Mouse (Mus musculus) MEL-GATA-1-ER (cell line): ENCODE results near the gene Sorcs2.

Source experiments
- DNase-seq: peaks from one replicate; pipeline ENCODE4 v3.0.0-alpha.2; 2012; ENCODE audit warnings: low read depth; ENCODE audit errors: extremely low read depth

Sorcs2 gene

DNA sequence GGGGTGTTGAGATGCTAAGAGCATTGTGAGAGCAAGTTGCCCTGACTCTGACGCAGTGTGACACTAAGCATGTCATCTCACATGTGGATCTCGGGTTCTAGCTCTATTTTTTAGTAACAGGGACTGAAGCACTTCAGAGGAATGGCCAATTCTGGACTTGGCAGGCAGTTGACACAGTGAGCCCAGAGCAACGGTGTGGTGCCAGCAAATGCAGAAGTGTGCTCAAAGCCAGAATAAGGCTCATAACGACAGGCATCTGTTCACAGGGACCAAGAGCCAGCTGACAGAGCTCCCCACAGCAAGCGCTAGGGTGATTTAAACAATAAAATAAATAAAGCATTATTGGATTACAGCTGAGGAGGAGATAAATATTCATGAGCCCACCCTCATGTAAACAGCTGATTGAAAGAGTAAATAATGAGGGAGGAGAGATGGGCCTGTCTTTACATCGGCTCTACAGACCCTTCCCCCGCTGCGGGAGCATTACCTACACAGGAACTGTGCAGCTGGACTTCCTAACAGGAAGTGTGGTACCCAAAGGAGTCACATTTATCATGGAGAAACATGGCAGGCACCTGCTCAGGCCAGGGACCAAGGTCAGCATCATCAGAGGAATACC is 267.4 kb downstream of the Sorcs2 start:
- no peak for DNase-seq

GRCm38 (mm10) chr5:36129661-36130060 is 268.3 kb downstream of the Sorcs2 start:
- DNase-seq: no peak

GRCm38 (mm10) chr5:36128513-36128912 is 269.4 kb downstream of the Sorcs2 start:
- no peak for DNase-seq

DNA sequence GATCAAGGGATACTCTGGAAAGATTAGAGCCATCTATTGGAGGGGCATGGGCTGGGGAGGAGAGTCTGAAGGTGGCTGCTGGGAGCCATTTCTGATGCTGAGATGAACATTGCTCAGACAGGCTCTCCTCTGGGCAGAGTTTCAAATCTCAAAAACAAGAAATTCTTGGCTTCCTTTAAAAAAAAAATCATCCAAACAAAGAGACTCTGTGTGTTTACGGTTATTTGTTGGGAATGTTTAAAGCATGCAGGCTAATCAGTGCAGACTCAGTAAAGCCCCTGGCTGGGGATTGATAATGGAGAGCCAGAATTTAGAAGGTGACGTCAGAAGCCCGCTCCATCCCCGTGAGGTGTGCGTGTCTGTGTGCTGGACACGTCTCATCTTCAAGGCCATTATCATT is 272.9 kb downstream of the Sorcs2 start:
- DNase-seq: no peak

DNA sequence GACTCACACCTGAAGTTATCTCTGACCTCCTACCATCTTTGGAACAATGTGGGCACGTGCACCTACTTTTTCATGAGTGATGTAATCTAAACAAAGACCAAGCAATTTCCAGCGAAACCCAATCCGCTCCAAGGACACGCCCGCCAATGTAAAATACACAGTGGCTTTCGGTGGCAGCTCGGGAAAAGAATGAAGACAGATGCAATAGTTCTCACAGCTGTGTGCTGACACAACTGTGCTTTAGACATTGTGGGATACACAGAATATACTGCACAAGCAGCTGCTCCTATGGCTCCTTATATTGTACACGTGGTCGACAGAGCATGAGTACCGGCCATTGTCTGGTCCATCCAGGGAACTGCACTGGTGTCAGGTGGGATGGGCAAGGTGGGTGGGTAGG is 275.0 kb downstream of the Sorcs2 start:
- DNase-seq: no peak

GRCm38 (mm10) chr5:36120931-36121341 is 277.0 kb downstream of the Sorcs2 start:
- no peak for DNase-seq

DNA sequence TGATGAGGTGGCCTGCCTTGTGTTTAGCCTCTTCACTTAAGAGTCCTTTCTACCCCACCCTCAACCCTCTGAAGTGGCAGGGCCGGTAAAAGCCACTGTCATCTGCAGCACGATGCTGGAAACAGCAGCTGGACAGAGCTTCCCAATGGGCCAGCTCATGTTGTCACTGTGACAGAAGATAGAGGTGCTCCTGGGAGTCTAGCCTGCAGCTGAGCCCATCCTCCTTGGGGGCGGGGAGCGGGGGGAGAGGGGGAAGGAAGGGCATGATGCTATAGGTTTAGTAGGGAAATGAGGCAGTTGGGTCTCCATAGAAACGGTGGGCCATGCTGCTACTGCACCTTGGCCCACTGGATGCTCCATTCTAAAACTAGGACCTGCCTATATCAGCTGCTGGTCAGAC is 279.9 kb downstream of the Sorcs2 start:
- no peak for DNase-seq

DNA sequence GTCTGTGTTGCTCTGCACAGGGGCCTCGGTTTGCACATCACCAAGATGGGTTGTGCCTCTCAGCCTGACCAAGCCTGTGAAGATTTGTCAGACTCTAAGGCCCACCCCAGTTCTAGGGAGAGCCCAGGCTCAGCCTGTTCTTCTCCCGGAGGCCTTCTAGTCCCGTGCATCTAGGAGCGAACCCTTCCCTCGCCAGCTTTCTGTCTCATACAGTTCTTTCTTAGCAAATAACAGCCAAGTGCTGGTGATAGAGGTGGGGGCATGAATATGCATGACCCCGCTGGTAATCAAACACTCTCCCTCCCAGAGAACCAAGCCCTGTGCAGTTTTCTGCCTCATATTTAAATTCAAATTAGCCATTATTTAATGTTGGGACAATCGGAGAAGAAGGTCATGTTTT is 282.4 kb downstream of the Sorcs2 start:
- DNase-seq: no peak

DNA sequence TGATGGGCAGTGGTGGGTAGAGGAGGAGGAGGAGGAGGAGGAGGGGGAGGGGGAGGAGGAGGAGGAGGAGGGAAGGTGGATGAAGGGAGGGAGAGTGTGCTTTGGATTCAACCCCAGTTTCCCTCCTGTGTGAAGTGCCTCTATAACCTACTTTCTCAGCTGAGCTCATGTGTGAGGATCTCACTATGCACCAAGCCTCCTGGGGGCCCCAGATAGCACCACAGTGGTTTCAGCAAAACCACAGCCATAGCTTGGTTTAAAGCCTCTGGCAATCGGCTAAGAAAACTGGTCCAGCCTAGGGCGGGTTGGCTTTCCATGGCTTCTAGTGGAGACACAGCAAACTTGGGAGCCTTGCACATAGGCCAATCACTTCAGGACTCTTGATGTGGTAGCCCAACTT is 284.2 kb downstream of the Sorcs2 start:
- DNase-seq: no peak

DNA sequence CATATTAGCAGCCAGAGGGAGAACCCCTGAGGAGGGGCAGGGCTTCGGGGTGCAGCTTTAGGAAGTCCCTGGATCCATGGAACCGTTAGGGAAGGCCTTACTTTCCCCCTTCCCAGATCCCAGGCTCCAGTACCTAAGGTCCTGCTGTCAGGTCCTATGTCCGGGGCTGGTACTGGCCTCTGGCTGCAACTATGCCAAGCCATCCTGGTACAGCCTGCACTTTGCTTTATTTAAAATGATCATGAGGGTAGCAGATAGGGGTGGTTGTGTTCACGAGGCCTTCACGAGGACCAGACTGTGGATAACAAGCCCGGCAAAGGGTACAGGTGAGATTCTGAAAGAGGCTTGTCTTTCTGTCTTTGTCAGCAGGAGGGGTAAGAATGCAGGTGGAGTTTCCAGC is 285.2 kb downstream of the Sorcs2 start:
- no peak for DNase-seq

GRCm38 (mm10) chr5:36111516-36111915 is 286.4 kb downstream of the Sorcs2 start:
- DNase-seq: no peak

GRCm38 (mm10) chr5:36108339-36108887 is 289.5 kb downstream of the Sorcs2 start:
- no peak for DNase-seq

DNA sequence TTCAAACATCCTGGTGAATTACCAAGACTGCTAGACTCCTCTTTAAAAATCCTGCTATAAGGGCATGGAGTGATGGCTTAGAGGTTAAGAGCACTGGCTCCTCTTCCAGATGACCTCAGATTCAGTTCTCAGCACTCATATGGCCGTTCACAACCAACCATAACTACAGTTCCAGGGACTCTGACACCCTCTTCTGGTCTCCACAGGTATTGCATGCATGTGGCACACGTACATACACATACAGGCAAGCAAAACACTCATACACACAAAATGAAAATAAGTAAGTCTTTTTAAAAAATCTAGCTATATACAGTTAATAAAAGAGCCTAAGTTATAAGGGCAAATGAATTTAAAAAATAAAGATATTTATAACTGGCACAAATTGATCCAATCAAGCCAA is 294.5 kb downstream of the Sorcs2 start:
- no peak for DNase-seq

- DNase-seq: no peak
Observed at GRCm38 (mm10) chr5:36101129-36101528, 296.8 kb downstream of the Sorcs2 start.

DNA sequence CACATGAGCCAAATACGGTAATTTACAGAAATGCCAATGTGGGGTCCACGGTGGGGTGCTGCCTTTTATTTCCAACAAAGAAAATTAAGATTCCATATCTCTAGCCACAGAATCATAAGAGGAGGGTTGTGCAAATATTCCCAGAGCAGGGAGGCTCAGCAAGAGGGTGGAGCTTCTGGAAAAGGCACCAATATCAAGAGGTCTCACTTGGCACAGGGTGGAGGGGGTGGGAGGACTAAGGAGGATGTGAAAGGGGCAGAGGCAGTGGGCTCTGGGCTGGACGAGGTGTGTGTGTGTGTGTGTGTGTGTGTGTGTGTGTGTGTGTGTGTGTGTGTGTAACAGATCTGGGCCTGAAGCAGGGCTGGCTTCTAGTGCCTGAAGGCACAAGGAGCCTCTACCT is 297.5 kb downstream of the Sorcs2 start:
- no peak for DNase-seq

GRCm38 (mm10) chr5:36099662-36100061 is 298.3 kb downstream of the Sorcs2 start:
- no peak for DNase-seq

- no peak for DNase-seq
Observed at GRCm38 (mm10) chr5:36096046-36096445, 301.9 kb downstream of the Sorcs2 start.

DNA sequence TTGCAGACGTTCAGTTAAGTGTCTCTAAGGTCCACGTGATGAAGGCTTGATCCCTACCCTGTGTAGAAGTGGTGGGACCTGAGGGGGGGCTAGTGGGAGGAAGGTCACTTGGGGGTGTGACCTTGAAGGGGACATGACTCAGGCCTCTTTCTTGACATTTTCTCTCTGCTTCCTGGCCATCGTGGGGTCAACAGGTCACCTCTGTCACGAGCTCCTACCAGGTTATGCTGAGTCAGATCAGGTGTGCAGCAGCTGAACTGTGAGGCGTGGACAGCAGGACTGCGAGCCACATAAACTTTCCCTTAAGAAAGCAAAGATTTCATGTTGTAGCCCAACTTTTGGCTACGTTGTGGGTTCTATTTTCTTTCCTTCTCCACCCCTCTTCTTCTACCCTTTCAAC is 307.9 kb downstream of the Sorcs2 start:
- DNase-seq: no peak

DNA sequence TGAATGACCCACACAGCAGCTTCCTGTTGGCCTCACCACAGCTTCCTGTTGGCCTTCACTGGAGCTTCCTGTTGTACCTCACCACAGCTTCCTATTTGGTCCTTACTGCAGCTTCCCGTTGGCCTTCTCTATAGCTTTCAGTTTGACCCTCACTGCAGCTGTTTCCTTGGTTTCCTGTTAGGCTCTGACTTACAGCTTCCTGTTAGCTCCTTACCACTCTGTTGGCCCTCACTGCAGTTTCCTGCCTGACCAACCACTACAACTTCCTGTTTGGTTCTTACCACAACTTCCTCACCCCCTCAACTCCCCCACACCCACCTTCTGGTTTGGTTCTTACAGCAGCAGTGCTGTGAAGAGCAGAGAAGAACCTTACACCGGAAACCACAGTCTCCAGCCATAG is 308.7 kb downstream of the Sorcs2 start:
- DNase-seq: no peak

- no peak for DNase-seq
Observed at GRCm38 (mm10) chr5:36086931-36087330, 311.0 kb downstream of the Sorcs2 start.

DNA sequence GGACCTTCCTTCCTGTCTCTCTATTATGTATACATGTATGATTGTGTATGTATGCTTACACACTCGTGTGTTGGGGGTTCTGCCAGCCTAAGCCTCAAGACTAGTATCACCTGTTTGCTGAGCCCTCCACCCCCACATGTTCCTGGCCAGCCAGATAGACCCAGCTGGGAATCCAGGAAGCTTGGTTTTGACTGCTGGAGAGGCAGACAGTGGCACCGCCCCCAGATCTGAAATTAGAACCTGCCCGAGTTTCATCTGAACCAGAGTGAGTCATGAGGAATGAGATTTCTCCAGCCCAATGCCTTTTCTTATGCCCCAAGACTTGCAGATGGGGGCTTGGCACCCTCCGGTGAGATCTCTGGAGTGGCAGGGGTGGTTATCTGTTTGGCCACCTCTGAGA is 312.3 kb downstream of the Sorcs2 start:
- no peak for DNase-seq

DNA sequence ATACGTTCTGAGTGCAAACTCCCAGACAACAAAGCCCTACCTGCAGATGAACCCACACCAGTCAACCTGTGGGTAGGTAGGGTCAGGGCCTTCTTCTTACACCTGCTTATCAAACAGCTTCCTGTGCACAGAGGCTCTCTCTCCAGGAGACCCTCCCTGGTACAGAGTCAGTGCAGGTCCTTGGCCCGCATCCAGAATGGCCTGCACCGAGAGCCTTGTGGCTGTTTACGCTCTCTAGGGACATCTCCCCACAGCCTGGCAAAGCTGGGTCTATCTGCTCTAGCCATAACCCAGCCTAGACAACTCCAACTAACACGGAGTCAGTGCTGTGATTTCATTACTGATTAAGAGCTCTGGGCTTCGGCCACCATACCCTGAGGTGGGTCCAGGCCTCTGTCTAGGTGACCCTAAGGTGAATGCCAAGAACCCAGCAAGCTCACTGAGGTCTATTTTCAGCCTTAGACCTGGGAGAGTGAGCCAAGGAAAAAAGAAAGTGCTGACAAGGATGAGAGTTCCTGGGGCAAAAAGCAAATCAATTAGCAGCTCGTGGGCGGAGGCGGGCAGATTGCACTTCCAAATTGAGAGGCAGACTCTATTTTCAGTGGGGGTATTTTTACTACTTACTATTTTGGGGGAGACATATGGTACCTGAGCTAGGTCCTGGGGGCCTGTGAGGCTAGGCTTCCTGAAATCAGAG is 313.9 kb downstream of the Sorcs2 start:
- no peak for DNase-seq

DNA sequence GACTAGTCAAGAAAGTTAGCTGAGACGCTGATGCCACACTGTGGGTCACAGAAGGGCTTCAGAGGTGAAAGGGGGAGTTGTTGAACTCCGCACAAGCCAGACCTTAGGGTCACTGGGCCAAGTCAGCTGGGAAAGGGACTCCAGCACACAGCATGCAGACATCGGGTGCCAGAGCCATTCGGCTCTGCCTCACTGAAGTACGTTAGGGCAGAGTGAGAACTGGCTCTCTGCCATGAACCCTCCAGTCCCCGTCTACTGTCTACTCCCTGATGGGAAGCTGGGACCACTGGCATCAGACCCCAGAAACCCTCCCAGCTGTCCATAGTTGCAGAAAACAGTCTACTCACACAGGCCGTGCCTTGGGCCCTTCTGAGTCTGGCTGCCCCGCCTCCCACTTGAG is 316.9 kb downstream of the Sorcs2 start:
- no peak for DNase-seq
